9 mouse cellular contexts compared by ENCODE assay signal in genomic region chr6:34447961-34448360, GRCm38 (mm10). TPM values are rescaled to one million over a fixed set of nuclear protein-coding genes. Genes with fewer than 3 reads are reported as not detected.
A peak's percentile ranks its signal among the peaks of the same experiment; 100 is the strongest.
DNase-seq lines count a peak whose midpoint lies in the region; ATAC-seq and TF ChIP-seq lines count a peak whose summit lies in the region.
"Had no signal": no experiment of that assay in that cellular context is flagged by ENCODE, and none has a peak within 500 bp of the region (broad histone marks: within the 10 kb centered on the region; RNA-seq: fewer than 3 reads in every experiment).

No protein-coding gene starts in this region.

- H3K4me2 ChIP-seq in intestine, embryonic 14.5 days (ENCODE audit: low read length): no peak overlapping the region
- no peak overlapping the region for H3K4me2 ChIP-seq in intestine, embryonic 16.5 days (ENCODE audit: low read depth, low read length)
- no peak overlapping the region for H3K4me2 ChIP-seq in hindbrain, embryonic 14.5 days (replicated peaks)
- H3K4me2 ChIP-seq: embryonic facial prominence, embryonic 13.5 days had no signal

- TF ChIP-seq POLR2A in bone marrow, adult 2 months (IDR thresholded peaks at IDR 0.05; ENCODE audit: borderline replicate concordance, control insufficient read depth, low read depth, low read length): no peak
- no peak for TF ChIP-seq POLR2A in embryonic fibroblast, embryonic 13.5 days (IDR thresholded peaks at IDR 0.05; ENCODE audit: low read depth, low read length)

- peak; percentile 77 for DNase-seq in intestine, embryonic 14.5 days (ENCODE audit: low spot score)
- peak; percentile 86 for DNase-seq in hindbrain, embryonic 14.5 days (ENCODE audit: low spot score)
- DNase-seq in left cerebral cortex, postnatal 10 days (ENCODE audit: extremely low spot score in 1 of 2, low spot score in 2 of 2): peak; percentile 63 to 81
- peak; percentile 81 for DNase-seq in naive thymus-derived CD4-positive, alpha-beta T cell, adult 2 months (ENCODE audit: low read depth)
- peak; percentile 50 for DNase-seq in testis, postnatal 14 days (ENCODE audit: low spot score)

- no peak overlapping the region for H3K27ac ChIP-seq in intestine, embryonic 14.5 days (ENCODE audit: low read depth)
- H3K27ac ChIP-seq in intestine, embryonic 16.5 days (ENCODE audit: low read length): no peak overlapping the region
- H3K27ac ChIP-seq in bone marrow, adult 2 months (ENCODE audit: control insufficient read depth, insufficient read depth, low read depth, low read length, poor library complexity): no peak overlapping the region
- H3K27ac ChIP-seq in embryonic fibroblast, embryonic 13.5 days (ENCODE audit: insufficient read depth, low read length): no peak overlapping the region
- H3K27ac ChIP-seq in hindbrain, embryonic 14.5 days: no peak overlapping the region
- H3K27ac ChIP-seq: embryonic facial prominence, embryonic 13.5 days had no signal

- 4% methylated on average over 2 of the region's 2 CpGs for WGBS in intestine, embryonic 14.5 days
- WGBS in intestine, embryonic 16.5 days: 6% methylated on average over 2 of the region's 2 CpGs
- WGBS in bone marrow, adult 2 months: 7% methylated on average over 2 of the region's 2 CpGs
- 8% methylated on average over 2 of the region's 2 CpGs for WGBS in hindbrain, embryonic 14.5 days

- no peaks in the 10 kb centered on the region for H3K9me3 ChIP-seq in intestine, embryonic 14.5 days (ENCODE audit: control insufficient read depth, low read length)
- H3K9me3 ChIP-seq in intestine, embryonic 16.5 days (ENCODE audit: control insufficient read depth, low read length): no peaks in the 10 kb centered on the region
- H3K9me3 ChIP-seq in hindbrain, embryonic 14.5 days (ENCODE audit: control insufficient read depth, low read length): no peaks in the 10 kb centered on the region
- H3K9me3 ChIP-seq: embryonic facial prominence, embryonic 13.5 days had no signal

- no peak overlapping the region for H3K9ac ChIP-seq in intestine, embryonic 14.5 days (ENCODE audit: low read length)
- H3K9ac ChIP-seq in intestine, embryonic 16.5 days (ENCODE audit: low read depth, low read length): no peak overlapping the region
- no peak overlapping the region for H3K9ac ChIP-seq in hindbrain, embryonic 14.5 days
- H3K9ac ChIP-seq: embryonic facial prominence, embryonic 13.5 days had no signal

- no peaks in the 10 kb centered on the region for H3K4me1 ChIP-seq in intestine, embryonic 14.5 days (replicated peaks; ENCODE audit: control insufficient read depth, insufficient read depth, low read length)
- H3K4me1 ChIP-seq in intestine, embryonic 16.5 days (ENCODE audit: control insufficient read depth, insufficient read depth, low read length): no peaks in the 10 kb centered on the region
- no peaks in the 10 kb centered on the region for H3K4me1 ChIP-seq in bone marrow, adult 2 months (ENCODE audit: control insufficient read depth, insufficient read depth, low read length)
- peaks cover 3% of the 10 kb centered on the region for H3K4me1 ChIP-seq in embryonic fibroblast, embryonic 13.5 days (ENCODE audit: control insufficient read depth, insufficient read depth, low read length)
- H3K4me1 ChIP-seq in hindbrain, embryonic 14.5 days (replicated peaks; ENCODE audit: control insufficient read depth, insufficient read depth, low read length): no peaks in the 10 kb centered on the region
- H3K4me1 ChIP-seq: embryonic facial prominence, embryonic 13.5 days had no signal

- ATAC-seq in intestine, embryonic 14.5 days (replicated peaks; ENCODE audit: low FRiP score, low TSS enrichment, low read depth): no peak
- no peak for ATAC-seq in intestine, embryonic 16.5 days
- no peak for ATAC-seq in hindbrain, embryonic 14.5 days (ENCODE audit: low FRiP score)

- H3K36me3 ChIP-seq in intestine, embryonic 14.5 days (ENCODE audit: control insufficient read depth, insufficient read depth, low read length): no peaks in the 10 kb centered on the region
- H3K36me3 ChIP-seq in intestine, embryonic 16.5 days (ENCODE audit: control insufficient read depth, insufficient read depth, low read length): no peaks in the 10 kb centered on the region
- no peaks in the 10 kb centered on the region for H3K36me3 ChIP-seq in hindbrain, embryonic 14.5 days (replicated peaks; ENCODE audit: control insufficient read depth, insufficient read depth)
- H3K36me3 ChIP-seq: embryonic facial prominence, embryonic 13.5 days had no signal

- H3K4me3 ChIP-seq in intestine, embryonic 14.5 days (ENCODE audit: low read depth, low read length): no peak overlapping the region
- no peak overlapping the region for H3K4me3 ChIP-seq in intestine, embryonic 16.5 days (ENCODE audit: low read length)
- H3K4me3 ChIP-seq in bone marrow, adult 2 months (replicated peaks; ENCODE audit: control insufficient read depth, low read depth, low read length): no peak overlapping the region
- no peak overlapping the region for H3K4me3 ChIP-seq in embryonic fibroblast, embryonic 13.5 days (ENCODE audit: insufficient read depth, low read length)
- H3K4me3 ChIP-seq in hindbrain, embryonic 14.5 days (replicated peaks; ENCODE audit: low read length): no peak overlapping the region
- H3K4me3 ChIP-seq: embryonic facial prominence, embryonic 13.5 days had no signal

- intact Hi-C loops in left cerebral cortex, postnatal 10 days (cut with DNase I): loop anchor here (2.0 to 5.0 kb wide), 2 partner anchors 76 to 155 kb away; no protein-coding TSS in a partner anchor

- H3K27me3 ChIP-seq in intestine, embryonic 14.5 days (replicated peaks; ENCODE audit: control insufficient read depth, insufficient read depth, low read length): no peaks in the 10 kb centered on the region
- H3K27me3 ChIP-seq in intestine, embryonic 16.5 days (replicated peaks; ENCODE audit: control insufficient read depth, insufficient read depth, low read length): no peaks in the 10 kb centered on the region
- no peaks in the 10 kb centered on the region for H3K27me3 ChIP-seq in hindbrain, embryonic 14.5 days (ENCODE audit: control insufficient read depth, insufficient read depth, low read length)
- H3K27me3 ChIP-seq: embryonic facial prominence, embryonic 13.5 days had no signal

- TF ChIP-seq CTCF in bone marrow, adult 2 months (IDR thresholded peaks at IDR 0.05; ENCODE audit: control insufficient read depth, insufficient read depth, low read length): peak; percentile 58
- peak; percentile 28; the same call in 1 of the 2 replicates for TF ChIP-seq CTCF in embryonic fibroblast, embryonic 13.5 days (IDR thresholded peaks at IDR 0.05; ENCODE audit: borderline replicate concordance, insufficient read depth, low read length)

RNA-seq across cellular contexts. Expression of gene Bpgm, which starts 28.0 kb away (rescaled TPM):
- 30.4 and 38.1 TPM in 2 replicates for polyA plus RNA-seq in intestine, embryonic 14.5 days (2014; fragmentation: Nextera tagmentation; extraction: Ambion mirVana)
- 49.3 and 54.4 TPM in 2 replicates for polyA plus RNA-seq in intestine, embryonic 16.5 days (2015; fragmentation: Nextera tagmentation; extraction: Ambion mirVana)
- 201 and 347 TPM in 2 replicates for polyA plus RNA-seq in bone marrow, adult 2 months (2011; ENCODE audit: insufficient read depth, insufficient read length, low replicate concordance, missing spikeins)
- polyA plus RNA-seq in embryonic fibroblast, embryonic 13.5 days (2011; ENCODE audit: insufficient read length, low read depth, missing spikeins): 36.7 and 40.9 TPM in 2 replicates
- 85.2 and 86.1 TPM in 2 replicates for polyA plus RNA-seq in hindbrain, embryonic 14.5 days (2014; fragmentation: Nextera tagmentation; extraction: Ambion mirVana)
- total RNA-seq in left cerebral cortex, postnatal 10 days (2021): 10 to 100 TPM; 69.5 to 79.9 TPM

RNA-seq across cellular contexts. Expression of gene Akr1b7, which starts 35.8 kb away (rescaled TPM):
- polyA plus RNA-seq in intestine, embryonic 14.5 days (2014; fragmentation: Nextera tagmentation; extraction: Ambion mirVana): 0.23 TPM in 1 of 2 replicates, not detected in the other
- polyA plus RNA-seq in intestine, embryonic 16.5 days (2015; fragmentation: Nextera tagmentation; extraction: Ambion mirVana): 0.70 and 39.6 TPM in 2 replicates
- polyA plus RNA-seq in bone marrow, adult 2 months (2011; ENCODE audit: insufficient read depth, insufficient read length, low replicate concordance, missing spikeins): 2.4 TPM in 1 of 2 replicates, not detected in the other
- not detected in 2 replicates for polyA plus RNA-seq in embryonic fibroblast, embryonic 13.5 days (2011; ENCODE audit: insufficient read length, low read depth, missing spikeins)
- polyA plus RNA-seq in hindbrain, embryonic 14.5 days (2014; fragmentation: Nextera tagmentation; extraction: Ambion mirVana): 0.16 TPM in 1 of 2 replicates, not detected in the other
- not detected for total RNA-seq in left cerebral cortex, postnatal 10 days (2021)
- polyA plus RNA-seq: embryonic facial prominence, embryonic 13.5 days had no signal
